Mouse (Mus musculus) hindbrain, embryonic 12.5 days (tissue): ENCODE measurements around the gene Golph3. TPM values are rescaled to one million over a fixed set of nuclear protein-coding genes. Genes with fewer than 3 reads are reported as not detected.
"Not testable (repeated sequence)": the region's sequence is repeated elsewhere in the genome, so short reads cannot be mapped to it uniquely, and the experiment has no call there.

ENCODE experiments used
- ATAC-seq: fragments of 200-750 bp; cut with Nextera tagmentation; 2 replicates; pipeline ENCODE4 v1.8.0; 2017; ENCODE audit warnings: moderate TSS enrichment; ENCODE audit not compliant: low FRiP score
- H3K27ac ChIP-seq: fragments of 300-500 bp; sonication (generic); 2 replicates; pipeline ENCODE4 v1.5.1; 2016; ENCODE audit warnings: mild to moderate bottlenecking
- H3K27me3 ChIP-seq: fragments of 300-500 bp; sonication (generic); 2 replicates; pipeline ENCODE4 v1.6.1; 2016; ENCODE audit warnings: mild to moderate bottlenecking
- H3K36me3 ChIP-seq: fragments of 300-500 bp; sonication (generic); 2 replicates; pipeline ENCODE4 v1.6.1; 2016; ENCODE audit warnings: mild to moderate bottlenecking
- H3K4me1 ChIP-seq: fragments of 300-500 bp; sonication (generic); 2 replicates; pipeline ENCODE4 v1.6.1; 2016
- H3K4me2 ChIP-seq: fragments of 300-500 bp; sonication (generic); replicated peaks from 2 replicates; pipeline ENCODE4 v1.6.1; 2016; ENCODE audit warnings: mild to moderate bottlenecking
- H3K4me3 ChIP-seq: fragments of 300-500 bp; sonication (generic); 2 replicates; pipeline ENCODE4 v1.5.1; 2016; ENCODE audit warnings: mild to moderate bottlenecking
- H3K9ac ChIP-seq: fragments of 300-500 bp; sonication (generic); 2 replicates; pipeline ENCODE4 v1.6.1; 2016; ENCODE audit warnings: mild to moderate bottlenecking, moderate library complexity
- H3K9me3 ChIP-seq: fragments of 300-500 bp; sonication (generic); replicated peaks from 2 replicates; pipeline ENCODE4 v1.6.1; 2016; ENCODE audit warnings: mild to moderate bottlenecking
- WGBS: fragments of 180-500 bp; shearing (Covaris S2); methylation state at CpG from one replicate; pipeline ENCODE4 v1.1.7; 2016; 5-methylcytosine and 5-hydroxymethylcytosine counted together
- polyA plus RNA-seq: library from polyadenylated mRNA; unstranded; fragments of >200 nt; fragmentation: Nextera tagmentation; extraction: Ambion mirVana; gene quantifications from 2 replicates; pipeline ENCODE4 v1.2.1, GENCODE M21; 2016

Gene Golph3
- polyA plus RNA-seq, 1 experiment from 2014 or later, result 97.9 TPM

- no peak overlapping the region for H3K27ac ChIP-seq
- no peak overlapping the region for H3K9ac ChIP-seq
- no peak for ATAC-seq
- no peaks in the 10 kb centered on the region for H3K9me3 ChIP-seq
- no peaks in the 10 kb centered on the region for H3K36me3 ChIP-seq
- H3K4me1 ChIP-seq, result peaks cover 25% of the 10 kb centered on the region
- no peak overlapping the region for H3K4me2 ChIP-seq
- 88% methylated on average over 4 of the region's 4 CpGs for WGBS
- no peaks in the 10 kb centered on the region for H3K27me3 ChIP-seq
- H3K4me3 ChIP-seq, result no peak overlapping the region
Observed at GRCm38 (mm10) chr15:12364096-12364495, 42.8 kb downstream of the Golph3 start.

- Histone ChIP-seq H3K4me3 (no peak overlapping the region), H3K36me3 (no peaks in the 10 kb centered on the region), H3K4me1 (peaks cover 25% of the 10 kb centered on the region), H3K4me2 (no peak overlapping the region), H3K27me3 (no peaks in the 10 kb centered on the region), H3K9me3 (no peaks in the 10 kb centered on the region), H3K27ac (peak overlapping the region; percentile 62), H3K9ac (no peak overlapping the region)
- 68% methylated on average over 15 of the region's 15 CpGs for WGBS
- no peak for ATAC-seq
Observed at GRCm38 (mm10) chr15:12365416-12366071, 44.3 kb downstream of the Golph3 start.

- Histone ChIP-seq H3K4me3 (no peak overlapping the region), H3K9me3 (no peaks in the 10 kb centered on the region), H3K27me3 (no peaks in the 10 kb centered on the region), H3K9ac (no peak overlapping the region), H3K27ac (peak overlapping the region; percentile 62), H3K36me3 (no peaks in the 10 kb centered on the region), H3K4me2 (no peak overlapping the region), H3K4me1 (peaks cover 25% of the 10 kb centered on the region)
- 29% methylated on average over 3 of the region's 3 CpGs for WGBS
- ATAC-seq, result peak; percentile 94
Observed at GRCm38 (mm10) chr15:12366072-12366469, 44.8 kb downstream of the Golph3 start.

GRCm38 (mm10) chr15:12366580-12367305 is 45.5 kb downstream of the Golph3 start:
- H3K9ac ChIP-seq, H3K4me2 ChIP-seq, H3K9me3 ChIP-seq, H3K4me3 ChIP-seq, H3K27me3 ChIP-seq, ATAC-seq, H3K36me3 ChIP-seq: not testable (repeated sequence)
- peaks cover 25% of the 10 kb centered on the region for H3K4me1 ChIP-seq
- peak overlapping the region; percentile 62 for H3K27ac ChIP-seq
- 92% methylated on average over 11 of the region's 11 CpGs for WGBS

GRCm38 (mm10) chr15:12367306-12368080 is 46.2 kb downstream of the Golph3 start:
- Histone ChIP-seq H3K36me3 (no peaks in the 10 kb centered on the region), H3K27ac (peak overlapping the region; percentile 14; the same call in 1 of the 2 replicates), H3K4me1 (peaks cover 25% of the 10 kb centered on the region), H3K9me3 (no peaks in the 10 kb centered on the region), H3K4me2 (no peak overlapping the region), H3K9ac (no peak overlapping the region), H3K4me3 (no peak overlapping the region), H3K27me3 (no peaks in the 10 kb centered on the region)
- no peak for ATAC-seq
- 58% methylated on average over 13 of the region's 13 CpGs for WGBS

- WGBS, result 68% methylated on average over 11 of the region's 11 CpGs
- no peak overlapping the region for H3K27ac ChIP-seq
- H3K36me3 ChIP-seq, result no peaks in the 10 kb centered on the region
- ATAC-seq, result no peak
- H3K4me1 ChIP-seq, result peaks cover 25% of the 10 kb centered on the region
- no peaks in the 10 kb centered on the region for H3K9me3 ChIP-seq
- H3K9ac ChIP-seq, result no peak overlapping the region
- H3K27me3 ChIP-seq, result peaks cover 1% of the 10 kb centered on the region; the same call in 1 of the 2 replicates
- H3K4me3 ChIP-seq, result no peak overlapping the region
- no peak overlapping the region for H3K4me2 ChIP-seq
Observed at GRCm38 (mm10) chr15:12368357-12368756, 47.1 kb downstream of the Golph3 start.

GRCm38 (mm10) chr15:12368850-12369249 is 47.6 kb downstream of the Golph3 start:
- Histone ChIP-seq H3K4me1 (peaks cover 25% of the 10 kb centered on the region), H3K9me3 (no peaks in the 10 kb centered on the region), H3K27me3 (peaks cover 5% of the 10 kb centered on the region; the same call in 1 of the 2 replicates), H3K4me3 (no peak overlapping the region), H3K9ac (no peak overlapping the region), H3K27ac (no peak overlapping the region), H3K4me2 (no peak overlapping the region), H3K36me3 (no peaks in the 10 kb centered on the region)
- 92% methylated on average over 4 of the region's 4 CpGs for WGBS
- ATAC-seq, result no peak

- H3K27me3 ChIP-seq, result peaks cover 7% of the 10 kb centered on the region; the same call in 1 of the 2 replicates
- no peaks in the 10 kb centered on the region for H3K36me3 ChIP-seq
- ATAC-seq, result no peak
- no peak overlapping the region for H3K4me2 ChIP-seq
- H3K9ac ChIP-seq, result no peak overlapping the region
- no peak overlapping the region for H3K27ac ChIP-seq
- 97% methylated on average over 3 of the region's 3 CpGs for WGBS
- no peaks in the 10 kb centered on the region for H3K9me3 ChIP-seq
- H3K4me3 ChIP-seq, result no peak overlapping the region
- peaks cover 25% of the 10 kb centered on the region for H3K4me1 ChIP-seq
Observed at GRCm38 (mm10) chr15:12370096-12370495, 48.8 kb downstream of the Golph3 start.

GRCm38 (mm10) chr15:12371183-12371582 is 49.9 kb downstream of the Golph3 start:
- peaks cover 22% of the 10 kb centered on the region for H3K4me1 ChIP-seq
- no peaks in the 10 kb centered on the region for H3K36me3 ChIP-seq
- H3K4me3 ChIP-seq, result no peak overlapping the region
- H3K9ac ChIP-seq, result no peak overlapping the region
- no peaks in the 10 kb centered on the region for H3K9me3 ChIP-seq
- H3K4me2 ChIP-seq, result no peak overlapping the region
- WGBS, result 5% methylated on average over 8 of the region's 8 CpGs
- H3K27ac ChIP-seq, result no peak overlapping the region
- H3K27me3 ChIP-seq, result peaks cover 7% of the 10 kb centered on the region; the same call in 1 of the 2 replicates
- ATAC-seq, result peak; percentile 37; the same call in 1 of the 2 replicates

- WGBS, result 74% methylated on average over 13 of the region's 14 CpGs
- ATAC-seq, result no peak
- H3K9me3 ChIP-seq, result no peaks in the 10 kb centered on the region
- no peaks in the 10 kb centered on the region for H3K36me3 ChIP-seq
- H3K4me3 ChIP-seq, result no peak overlapping the region
- peaks cover 7% of the 10 kb centered on the region; the same call in 1 of the 2 replicates for H3K27me3 ChIP-seq
- peaks cover 8% of the 10 kb centered on the region for H3K4me1 ChIP-seq
- no peak overlapping the region for H3K4me2 ChIP-seq
- no peak overlapping the region for H3K27ac ChIP-seq
- no peak overlapping the region for H3K9ac ChIP-seq
Observed at GRCm38 (mm10) chr15:12373496-12373895, 52.2 kb downstream of the Golph3 start.

GRCm38 (mm10) chr15:12373918-12374317 is 52.7 kb downstream of the Golph3 start:
- H3K4me1 ChIP-seq, result peaks cover 8% of the 10 kb centered on the region
- H3K9ac ChIP-seq, result no peak overlapping the region
- no peaks in the 10 kb centered on the region for H3K9me3 ChIP-seq
- no peak overlapping the region for H3K4me3 ChIP-seq
- peaks cover 7% of the 10 kb centered on the region; the same call in 1 of the 2 replicates for H3K27me3 ChIP-seq
- no peak overlapping the region for H3K4me2 ChIP-seq
- no peak for ATAC-seq
- H3K27ac ChIP-seq, result no peak overlapping the region
- no peaks in the 10 kb centered on the region for H3K36me3 ChIP-seq
- 81% methylated on average over 6 of the region's 6 CpGs for WGBS

- Histone ChIP-seq H3K27ac (no peak overlapping the region), H3K9ac (no peak overlapping the region), H3K4me1 (peaks cover 8% of the 10 kb centered on the region), H3K36me3 (no peaks in the 10 kb centered on the region), H3K27me3 (peaks cover 7% of the 10 kb centered on the region; the same call in 1 of the 2 replicates), H3K4me2 (peak overlapping the region; percentile 51), H3K4me3 (peak overlapping the region; percentile 27; the same call in 1 of the 2 replicates), H3K9me3 (no peaks in the 10 kb centered on the region)
- WGBS, result 59% methylated on average over 18 of the region's 18 CpGs
- no peak for ATAC-seq
Observed at GRCm38 (mm10) chr15:12374916-12375315, 53.7 kb downstream of the Golph3 start.
